Mouse (Mus musculus) cerebellum, adult (tissue): ENCODE results near the gene Fbxo6.
A peak's percentile ranks its signal among the peaks of the same experiment; 100 is the strongest.

Experiments
- ATAC-seq: cut with Nextera tagmentation; 2 replicates; pipeline ENCODE4 v1.9.2; 2017; ENCODE audit warnings: mild to moderate bottlenecking, moderate library complexity, mixed read lengths; ENCODE audit not compliant: insufficient number of reproducible peaks, low FRiP score, low TSS enrichment

Fbxo6 gene

DNA sequence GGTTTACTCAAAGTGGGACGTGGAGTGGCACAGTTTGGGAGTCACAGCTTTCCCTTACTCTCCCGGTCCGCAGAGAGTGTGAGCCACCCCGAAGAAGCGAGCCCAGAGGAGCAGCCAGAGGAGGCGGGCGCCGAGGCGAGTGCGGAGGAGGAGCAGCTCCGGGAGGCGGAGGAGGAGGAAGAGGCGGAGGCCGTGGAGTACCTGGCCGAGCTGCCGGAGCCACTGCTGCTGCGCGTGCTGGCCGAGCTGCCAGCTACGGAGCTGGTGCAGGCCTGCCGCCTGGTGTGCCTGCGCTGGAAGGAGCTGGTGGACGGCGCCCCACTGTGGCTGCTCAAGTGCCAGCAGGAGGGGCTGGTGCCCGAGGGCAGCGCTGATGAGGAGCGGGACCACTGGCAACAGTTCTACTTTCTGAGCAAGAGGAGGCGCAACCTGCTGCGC, 12.1 kb upstream of the Fbxo6 start:
- no peak for ATAC-seq

DNA sequence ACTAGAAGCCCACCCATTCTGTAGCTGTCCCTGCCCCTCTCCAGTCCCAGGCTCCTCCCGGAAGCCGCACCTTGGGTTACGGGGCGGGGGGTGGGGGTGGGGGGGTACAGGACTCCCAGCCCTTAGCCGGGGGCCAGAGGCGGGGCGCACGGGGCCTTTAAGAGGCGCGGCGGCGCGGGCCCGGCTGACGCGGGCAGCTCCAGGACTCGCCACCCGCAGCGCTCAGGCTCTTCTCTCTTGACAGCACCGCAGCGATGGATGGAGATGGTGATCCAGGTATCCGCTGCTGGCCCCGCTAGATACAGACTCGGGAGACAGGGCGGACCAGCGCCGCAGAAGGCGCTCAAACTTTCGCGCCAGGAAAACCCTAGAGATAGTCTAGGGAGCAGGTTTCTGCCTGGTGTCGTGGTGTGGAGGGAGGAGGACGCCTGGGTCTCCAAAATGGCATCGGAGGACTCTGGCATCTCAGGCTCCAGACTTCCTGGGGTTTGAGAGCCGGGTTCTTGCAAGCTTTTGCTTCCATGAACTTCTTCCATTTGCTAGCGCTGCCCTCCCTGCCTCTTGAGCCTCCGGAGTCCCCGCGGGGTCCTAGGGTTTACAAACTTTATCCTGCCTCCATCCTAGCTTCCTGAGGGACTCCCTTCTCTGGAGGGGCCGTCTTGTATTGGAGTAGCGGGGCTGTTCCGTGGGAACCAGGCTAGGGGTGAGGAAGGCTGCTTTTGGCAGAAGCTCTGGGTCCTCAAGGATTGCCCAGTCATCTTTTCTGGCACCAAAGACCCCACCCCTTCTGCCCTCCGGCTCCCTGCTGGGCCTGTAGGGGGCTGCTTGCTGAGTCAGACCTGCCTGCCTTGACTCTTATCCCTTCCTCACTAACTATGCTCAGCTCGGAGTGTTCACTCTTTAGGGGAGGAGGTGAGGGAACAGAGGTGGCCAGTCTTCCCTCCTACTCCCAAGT, 8.8 kb upstream of the Fbxo6 start, which contains the start of the genes Fbxo44 and Fbxo2:
Gene Fbxo44, minus strand, starts transcription at position 47 of the 955 bp plus-strand sequence.
Gene Fbxo2, plus strand, starts transcription at position 186 of the 955 bp plus-strand sequence.
- no peak for ATAC-seq

DNA sequence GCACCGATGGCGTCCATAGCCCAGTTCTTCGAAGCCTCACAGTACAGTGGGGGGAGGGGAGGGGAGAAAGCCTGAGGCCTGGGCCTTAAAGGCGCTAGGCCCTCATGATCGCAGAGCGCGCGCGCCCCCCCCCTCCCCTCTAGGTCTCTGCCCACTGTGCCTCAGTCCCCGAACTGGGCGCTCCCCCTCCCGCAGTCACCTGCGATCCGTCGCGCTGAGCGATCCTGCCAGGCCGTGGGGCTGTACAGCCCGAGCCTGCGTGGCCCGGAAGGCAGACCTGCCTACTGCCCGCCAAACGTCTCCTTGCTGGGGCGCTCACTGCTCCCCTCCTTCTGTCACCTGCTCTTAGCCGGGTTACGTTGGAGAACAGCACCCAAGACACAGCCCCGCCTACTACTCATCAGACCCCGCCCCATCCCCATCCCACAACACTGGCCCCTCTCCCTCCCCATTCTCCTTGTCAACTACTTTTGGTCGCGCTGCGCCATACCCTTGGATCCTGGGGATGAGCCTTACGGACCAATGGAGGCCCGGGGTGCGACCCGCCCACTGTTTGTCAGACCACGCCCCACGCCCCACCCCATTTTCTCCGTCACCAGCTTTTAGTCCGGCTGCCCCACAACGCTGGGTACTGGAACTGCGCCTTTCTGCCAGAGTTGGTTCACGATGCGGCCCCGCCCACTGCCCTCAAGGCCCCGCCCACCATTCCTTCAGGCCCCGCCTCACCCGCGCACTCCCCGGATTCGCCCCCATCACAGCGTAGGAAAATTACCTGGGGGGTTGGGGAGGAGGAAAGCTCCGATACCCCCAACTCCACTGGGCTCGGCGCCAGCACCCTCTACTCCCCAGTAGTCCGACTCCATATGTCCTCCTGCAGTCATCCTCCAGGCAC, 7.8 kb upstream of the Fbxo6 start:
- ATAC-seq: peak; percentile 82

DNA sequence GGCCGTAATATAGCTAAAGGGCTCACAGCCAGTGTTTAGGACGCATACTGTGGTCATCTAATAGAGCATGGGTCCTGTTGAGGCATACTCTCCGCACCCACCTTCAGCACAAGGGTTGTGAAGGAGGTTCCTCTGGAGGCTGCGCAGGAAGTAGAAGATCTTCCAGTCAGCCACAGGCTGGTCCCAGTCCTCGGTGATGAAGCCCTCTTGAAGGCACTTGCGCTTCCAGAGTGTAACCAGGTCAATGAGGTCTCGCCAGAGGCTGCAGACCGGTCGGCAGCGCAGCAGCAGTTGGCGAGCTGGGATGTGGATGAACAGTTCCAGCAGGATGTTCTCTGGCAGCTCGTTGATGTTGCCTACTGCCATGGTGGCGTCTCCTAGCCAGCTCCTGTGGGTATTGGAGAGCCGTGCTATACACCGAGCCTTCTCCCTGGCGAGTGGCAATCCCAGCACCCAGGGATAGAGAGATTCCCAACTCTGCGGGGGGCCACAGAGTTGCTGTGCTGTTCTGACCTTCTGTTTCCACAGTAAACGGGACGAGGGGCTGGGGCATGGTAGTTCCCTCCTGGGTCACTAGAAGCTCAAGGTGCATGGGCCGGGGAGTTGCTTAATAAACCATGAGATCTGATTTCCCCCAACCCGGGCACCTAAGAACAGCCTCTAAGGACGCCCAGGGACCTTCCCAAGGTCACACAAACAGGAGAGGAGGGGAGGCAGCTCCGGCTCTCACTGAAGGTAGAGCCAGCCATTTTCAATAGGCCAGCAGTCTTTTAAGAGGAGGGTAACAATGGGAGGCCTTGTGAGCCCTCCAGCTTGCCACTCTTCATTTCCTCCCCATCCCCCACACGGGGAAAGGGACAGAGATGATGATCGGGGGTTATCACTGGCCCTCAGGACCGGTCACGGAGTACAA, 6.8 kb upstream of the Fbxo6 start:
- no peak for ATAC-seq

DNA sequence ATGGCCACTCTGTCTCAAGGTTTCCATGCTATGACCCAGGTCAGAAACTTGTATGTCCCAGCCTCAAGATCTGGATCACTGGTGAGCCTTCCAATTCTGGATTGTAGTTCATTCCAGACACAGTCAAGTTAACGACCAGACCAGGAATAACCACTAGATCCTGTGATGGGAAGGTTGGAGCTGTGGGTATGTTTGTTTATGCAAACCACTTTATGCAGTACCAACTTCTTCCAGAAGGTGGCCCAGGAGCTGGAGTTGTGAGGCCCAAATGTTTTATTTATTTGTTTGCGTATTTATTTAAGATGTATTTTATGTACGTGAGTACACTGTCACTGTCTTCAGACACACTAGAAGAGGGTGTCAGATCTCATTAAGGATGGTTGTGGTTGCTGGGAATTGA, 3.0 kb upstream of the Fbxo6 start:
- no peak for ATAC-seq

DNA sequence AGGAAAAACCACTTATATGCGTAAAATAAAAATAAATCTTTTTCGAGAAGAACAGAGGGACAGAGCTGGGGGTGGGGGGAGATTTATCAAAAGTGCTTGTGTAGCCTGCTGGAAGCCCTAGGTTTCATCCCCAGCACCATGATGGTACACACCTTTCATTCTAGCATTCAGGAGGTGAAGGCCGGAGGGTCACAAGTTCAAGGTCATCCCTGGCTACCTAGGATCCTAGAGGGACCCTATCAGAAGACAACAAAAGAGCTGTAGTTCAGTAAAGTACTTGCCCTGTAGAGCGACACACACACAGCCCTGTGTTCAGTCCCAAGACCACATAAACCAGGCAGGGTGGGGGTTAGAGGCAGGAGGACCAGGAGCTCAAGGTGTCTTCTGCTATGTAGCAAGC, 2.1 kb upstream of the Fbxo6 start:
- ATAC-seq: no peak

DNA sequence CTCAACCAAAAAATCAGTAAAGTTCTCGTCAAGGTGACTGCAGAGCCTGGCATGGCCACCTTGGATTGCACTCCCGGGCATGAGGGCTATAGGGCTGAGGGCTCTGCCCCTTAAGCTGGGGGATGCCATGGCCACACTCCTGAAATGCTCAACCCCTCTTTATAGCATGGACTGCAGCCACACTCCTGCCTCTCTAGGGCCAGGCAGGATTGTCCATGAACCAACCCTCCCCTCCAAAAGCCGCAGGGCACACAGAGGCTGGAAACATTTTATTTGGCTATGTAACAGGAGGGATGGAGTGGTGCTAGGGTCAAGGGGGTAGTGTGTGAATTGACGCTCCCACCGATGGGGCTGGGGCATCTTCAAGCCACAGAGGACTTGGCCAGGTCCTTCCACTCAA, 607 bp upstream of the Fbxo6 start:
- ATAC-seq: no peak

DNA sequence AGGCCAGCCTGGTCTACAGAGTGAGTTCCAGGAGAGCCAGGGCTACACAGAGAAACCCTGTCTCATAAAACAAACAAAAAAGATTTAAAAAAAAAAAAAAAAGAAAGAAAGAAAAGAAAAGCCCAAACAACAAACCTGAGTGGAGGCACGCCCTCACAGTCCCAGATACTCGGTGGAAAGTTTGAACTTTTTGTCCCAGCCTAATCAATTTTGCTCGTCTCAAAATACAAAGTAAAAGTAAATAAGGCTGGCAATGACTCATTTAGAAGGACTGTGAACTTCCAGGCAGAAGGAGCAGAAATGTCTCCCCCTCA, 1.0 kb downstream of the Fbxo6 start:
- no peak for ATAC-seq

DNA sequence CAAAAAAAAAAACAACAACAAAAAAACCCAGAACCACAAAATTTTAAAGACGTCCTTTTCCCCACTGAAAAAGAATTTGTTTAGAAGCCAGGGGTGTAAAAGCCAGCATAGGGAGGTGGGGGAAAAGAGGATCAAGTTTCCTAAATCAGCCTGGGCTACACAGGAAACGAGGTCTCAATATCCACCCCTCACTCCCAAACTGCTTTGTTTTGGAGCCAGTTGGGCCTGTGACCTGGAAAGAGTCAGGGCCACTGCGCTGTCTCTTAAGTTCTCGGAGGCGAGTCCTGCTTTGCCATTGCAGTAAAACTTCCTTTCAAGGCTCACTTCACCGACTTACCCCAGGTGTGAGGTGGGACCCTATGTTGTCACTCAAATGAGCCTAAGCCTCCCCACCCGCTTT, 1.7 kb downstream of the Fbxo6 start:
- ATAC-seq: no peak

DNA sequence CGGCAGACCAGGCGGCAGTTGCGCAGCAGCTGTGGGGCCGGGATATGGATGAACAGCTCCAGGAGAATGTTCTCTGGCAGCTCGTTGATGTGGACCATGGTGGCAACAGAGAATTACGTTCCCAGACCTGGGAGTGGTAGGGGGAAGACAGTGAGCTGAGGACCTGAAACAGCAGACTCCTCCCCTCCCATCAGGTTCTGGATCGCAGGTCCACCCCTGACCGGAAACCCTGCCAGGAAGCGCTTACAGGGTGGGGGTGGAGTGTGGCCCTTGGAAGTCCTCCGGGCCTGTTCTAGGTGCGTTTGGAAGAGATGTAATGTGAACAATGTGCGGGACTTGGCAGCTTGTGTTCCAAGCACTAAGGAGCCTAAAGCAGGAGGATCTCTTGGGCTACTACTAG, 2.4 kb downstream of the Fbxo6 start:
- no peak for ATAC-seq

DNA sequence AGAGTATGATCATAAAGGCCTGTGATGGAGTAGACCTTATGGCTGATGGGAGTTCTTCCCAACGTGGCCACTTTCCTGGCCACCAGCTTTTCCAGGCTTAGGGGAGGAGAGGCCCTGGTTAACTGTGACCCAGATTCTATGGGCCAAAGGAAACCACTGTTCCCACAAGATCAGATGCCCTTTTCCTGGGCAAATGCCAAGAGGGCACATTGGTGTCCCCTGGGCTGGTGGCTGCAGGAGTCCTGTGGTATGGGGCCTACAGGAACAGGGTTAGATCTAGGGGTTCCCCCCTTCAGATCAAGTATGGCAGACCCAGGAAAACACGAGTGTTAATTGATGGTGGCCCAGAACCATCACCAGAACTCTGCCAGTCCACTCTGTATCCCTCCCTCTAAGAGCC, 4.2 kb downstream of the Fbxo6 start:
- ATAC-seq: no peak

DNA sequence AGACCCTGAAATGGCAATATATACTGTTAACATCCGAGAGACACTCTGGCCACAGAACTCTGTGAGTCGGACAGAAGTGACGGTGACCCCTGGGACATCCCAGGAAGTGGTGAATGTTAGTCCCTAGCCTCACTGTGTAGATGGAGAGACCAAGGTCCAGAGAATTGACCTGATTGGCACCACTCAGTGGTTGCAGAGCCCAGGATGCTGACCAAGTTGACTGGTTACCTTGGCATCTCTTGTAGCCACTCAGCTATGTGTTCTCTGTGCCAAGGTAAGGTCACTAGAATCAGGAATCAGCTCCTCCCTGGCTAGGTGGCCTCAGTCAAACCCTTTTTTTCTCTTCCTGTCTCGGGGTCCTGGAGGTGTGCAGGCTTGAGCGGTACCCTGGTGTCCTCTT, 8.2 kb downstream of the Fbxo6 start:
- ATAC-seq: no peak

DNA sequence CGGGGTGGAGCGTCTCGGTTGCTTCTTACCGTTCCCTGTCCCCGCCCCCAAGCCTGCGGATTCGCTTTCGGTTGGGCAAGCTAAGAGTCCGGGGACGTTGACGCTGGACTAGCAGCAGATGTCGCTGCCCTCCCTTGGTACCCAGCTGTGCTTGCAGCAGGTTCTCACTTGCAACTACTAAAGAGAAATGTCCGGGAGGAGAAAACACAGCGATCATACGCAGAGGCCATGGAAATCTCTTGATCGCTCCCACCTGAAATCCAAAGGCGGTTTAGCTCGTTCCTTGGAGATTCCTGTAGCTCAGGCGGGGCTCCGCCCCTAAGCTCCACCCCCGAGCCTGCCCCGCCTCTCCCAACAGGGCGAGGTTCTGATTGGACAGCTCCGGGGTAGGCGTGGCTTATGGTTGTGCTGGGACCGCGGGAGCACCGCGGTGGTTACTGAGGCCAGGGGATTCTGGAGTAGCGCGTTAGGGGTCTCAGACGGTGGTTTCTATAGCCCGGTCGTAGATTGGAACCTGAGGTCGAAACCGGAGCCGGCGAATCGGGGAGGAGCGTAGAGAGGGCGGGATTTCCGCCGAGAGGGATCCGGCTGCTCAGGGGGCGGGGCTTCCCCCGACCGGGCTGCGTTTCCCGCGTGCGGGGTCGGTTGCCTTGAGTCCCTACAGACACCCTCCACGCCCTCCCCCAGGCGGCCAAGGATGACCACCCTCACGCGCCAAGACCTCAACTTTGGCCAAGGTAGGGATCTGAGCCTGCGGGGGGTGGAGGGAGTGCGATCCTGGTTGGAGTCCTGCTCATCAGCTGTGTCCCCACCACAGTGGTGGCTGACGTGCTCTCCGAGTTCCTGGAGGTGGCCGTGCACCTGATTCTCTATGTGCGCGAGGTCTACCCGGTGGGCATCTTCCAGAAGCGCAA, 11.6 kb downstream of the Fbxo6 start:
- ATAC-seq: peak; percentile 90

DNA sequence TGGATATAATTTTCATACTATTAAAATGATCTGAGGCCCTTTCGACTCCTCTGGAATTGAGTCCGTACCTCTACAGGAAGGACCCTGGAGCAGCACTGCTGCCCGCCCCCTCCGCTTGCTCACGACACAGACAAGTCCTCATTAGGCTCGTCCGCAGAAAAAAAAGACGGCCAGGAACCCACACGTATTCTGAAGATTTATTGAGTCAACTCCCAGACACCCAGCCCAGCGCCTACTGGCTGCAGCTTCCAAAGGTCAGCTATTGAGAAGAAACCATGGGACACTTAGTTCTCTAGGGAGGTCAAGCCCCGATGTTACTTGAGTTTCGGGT, 12.2 kb downstream of the Fbxo6 start:
- no peak for ATAC-seq

DNA sequence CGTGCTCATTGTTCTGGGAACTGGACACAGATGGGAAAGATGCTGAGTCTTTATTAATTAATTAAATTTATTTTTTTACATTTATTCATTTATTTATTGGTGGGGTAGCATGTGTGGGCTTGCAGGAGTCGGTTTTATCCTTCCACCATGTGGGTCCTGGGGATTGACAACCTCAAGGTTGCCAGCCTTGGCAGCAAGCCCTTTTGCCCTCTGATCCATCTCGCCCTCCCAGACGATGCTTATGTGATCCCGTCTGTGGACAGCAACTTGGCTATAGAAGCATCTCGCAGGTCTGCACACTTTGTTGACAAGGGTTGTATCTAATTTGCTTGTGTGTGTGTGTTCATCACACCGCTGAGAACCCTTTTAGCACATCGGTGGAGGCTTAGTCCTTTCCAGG, 14.4 kb downstream of the Fbxo6 start:
- ATAC-seq: no peak

DNA sequence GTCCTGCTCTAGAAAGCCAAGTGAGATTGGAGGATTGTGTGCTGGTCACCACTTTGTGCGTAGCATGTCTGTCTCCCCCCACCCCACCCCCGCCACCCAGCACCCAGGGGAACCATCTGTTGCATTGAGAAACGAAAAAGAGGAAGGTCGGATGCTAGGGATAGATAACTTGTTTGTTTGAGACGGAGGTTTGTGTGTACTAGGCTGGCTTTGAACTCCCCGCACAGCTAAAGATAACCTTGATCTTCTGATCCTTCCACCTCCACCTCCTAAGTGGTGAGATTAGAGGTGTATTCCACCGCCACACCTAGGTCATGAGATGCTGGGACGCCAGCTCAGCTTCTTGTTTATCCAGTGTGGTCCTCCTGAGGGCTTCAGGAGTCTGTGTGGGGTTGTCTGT, 17.0 kb downstream of the Fbxo6 start:
- no peak for ATAC-seq

DNA sequence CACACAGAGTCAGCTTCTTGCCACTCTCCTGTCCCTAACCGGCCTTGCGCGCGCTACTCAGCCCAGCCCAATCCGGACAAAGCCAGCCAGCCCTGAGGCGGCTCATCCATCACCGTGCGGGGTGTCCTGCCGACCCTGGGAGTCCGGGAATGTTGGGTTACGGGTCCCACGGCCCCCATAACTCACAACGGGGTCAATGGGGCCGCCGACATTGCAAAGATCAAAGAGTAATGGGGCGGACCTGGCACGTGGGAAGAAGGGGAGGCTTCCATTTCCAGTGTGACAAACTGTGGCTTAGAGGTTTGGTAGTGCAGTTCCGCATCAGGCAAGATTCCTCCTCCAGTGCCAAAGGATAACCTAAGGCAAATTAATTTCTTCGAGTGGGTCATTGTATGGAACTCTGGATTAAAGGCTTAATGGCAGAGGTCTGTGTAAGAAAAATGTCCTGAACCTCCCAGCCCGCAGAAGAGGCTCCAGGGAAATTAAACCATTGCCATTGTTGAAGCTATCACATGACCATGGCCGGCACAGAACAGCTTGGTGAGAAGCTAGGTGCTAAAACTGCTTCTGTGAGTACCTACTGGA, 20.4 kb downstream of the Fbxo6 start:
- no peak for ATAC-seq

DNA sequence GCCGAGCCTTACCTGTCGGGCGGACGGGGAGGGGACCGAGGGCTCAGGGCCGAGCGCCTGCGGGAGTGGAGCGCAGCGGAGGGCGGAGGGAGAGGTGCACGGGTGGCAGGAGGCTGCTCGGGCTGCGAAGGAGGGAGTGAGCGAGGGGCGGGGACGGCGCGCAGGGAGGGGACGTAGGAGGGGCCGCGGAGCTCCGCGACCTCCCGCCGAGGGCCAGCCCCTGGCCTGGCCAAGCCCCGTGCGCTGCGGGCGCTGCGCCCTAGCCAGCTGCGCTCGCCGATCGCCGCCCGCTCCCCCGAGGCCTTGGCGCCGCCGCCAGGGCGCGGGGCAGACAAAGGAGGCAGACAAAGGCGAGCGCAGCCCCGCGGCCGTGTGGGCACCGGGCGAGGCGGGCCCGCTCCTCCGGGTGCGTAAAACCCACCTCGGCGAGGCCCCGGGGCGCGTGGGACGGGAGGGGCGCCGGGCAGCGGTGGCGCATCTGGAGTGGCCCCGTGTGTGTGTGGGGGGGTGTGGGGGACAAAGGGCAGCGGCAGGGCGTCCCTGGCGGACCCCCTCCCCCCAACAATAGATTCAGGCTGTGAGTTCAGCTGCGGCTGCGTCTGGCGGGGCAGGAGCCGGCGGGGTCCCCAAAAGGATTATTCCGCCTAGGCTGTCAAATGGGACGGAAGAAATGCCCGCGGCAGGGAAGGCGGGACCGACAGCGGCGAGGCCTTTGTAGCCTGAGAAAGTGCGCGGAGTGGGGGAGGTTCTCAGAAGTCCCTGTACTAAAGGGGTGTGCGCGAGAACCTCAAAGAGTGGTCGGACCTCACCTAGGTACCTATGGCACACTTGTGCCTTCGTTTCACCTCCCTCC, 21.2 kb downstream of the Fbxo6 start, which contains the start of gene Draxin:
Gene Draxin, minus strand, starts transcription at position 138 of the 853 bp plus-strand sequence.
- no peak for ATAC-seq
